Mouse (Mus musculus): ENCODE measurements around the gene Inava.

GRCm38 (mm10) chr1:136174101-136174606 is 59.9 kb downstream of the Inava start:
- no peak for TF ChIP-seq CTCF (IDR thresholded peaks at IDR 0.05; ENCODE audit: low read depth)
- TF ChIP-seq EP300 (IDR thresholded peaks at IDR 0.05; ENCODE audit: low read depth): no peak
